Mouse (Mus musculus) lung, postnatal 0 days (tissue): Measurements from ENCODE around the gene Rnft2. TPM values are rescaled to one million over a fixed set of nuclear protein-coding genes. Genes with fewer than 3 reads are reported as not detected.

ENCODE experiments used
- ATAC-seq: fragments of 200-750 bp; cut with Nextera tagmentation; 2 replicates; pipeline ENCODE4 v1.8.0; 2017; ENCODE audit warnings: moderate library complexity
- DNase-seq: peaks from one replicate; pipeline ENCODE4 v3.0.0-alpha.2; 2016; ENCODE audit warnings: low spot score
- H3K27ac ChIP-seq: fragments of 300-500 bp; sonication (generic); 2 replicates; pipeline ENCODE4 v1.5.1; 2014; ENCODE audit warnings: antibody characterized with exemption, mild to moderate bottlenecking, low read length, mixed read lengths
- H3K27me3 ChIP-seq: fragments of 300-500 bp; sonication (generic); replicated peaks from 2 replicates; pipeline ENCODE4 v1.6.1; 2014; ENCODE audit warnings: low read length, mixed read lengths; ENCODE audit not compliant: insufficient read depth
- H3K36me3 ChIP-seq: fragments of 300-500 bp; sonication (generic); 2 replicates; pipeline ENCODE4 v1.6.1; 2014; ENCODE audit warnings: low read length, mixed read lengths; ENCODE audit not compliant: insufficient read depth
- H3K4me1 ChIP-seq: fragments of 300-500 bp; sonication (generic); 2 replicates; pipeline ENCODE4 v1.6.1; 2014; ENCODE audit warnings: antibody characterized with exemption, low read depth, low read length, mixed read lengths; ENCODE audit not compliant: insufficient read depth
- H3K4me2 ChIP-seq: fragments of 300-500 bp; sonication (generic); replicated peaks from 2 replicates; pipeline ENCODE4 v1.6.1; 2014; ENCODE audit warnings: low read depth, mild to moderate bottlenecking, low read length, moderate library complexity, mixed read lengths
- H3K4me3 ChIP-seq: fragments of 300-500 bp; sonication (generic); 2 replicates; pipeline ENCODE4 v1.5.1; 2014; ENCODE audit warnings: low read depth, low read length
- H3K9ac ChIP-seq: fragments of 300-500 bp; sonication (generic); replicated peaks from 2 replicates; pipeline ENCODE4 v1.6.1; 2014; ENCODE audit warnings: low read depth, mild to moderate bottlenecking
- H3K9me3 ChIP-seq: fragments of 300-500 bp; sonication (generic); 2 replicates; pipeline ENCODE4 v1.6.1; 2016; ENCODE audit warnings: low read length, mixed read lengths
- CTCF ChIP-seq: IDR thresholded peaks from 2 replicates; pipeline ENCODE4 v1.5.1; 2016; ENCODE audit warnings: antibody characterized with exemption, mild to moderate bottlenecking
- EP300 ChIP-seq: IDR thresholded peaks from 2 replicates; pipeline ENCODE4 v1.6.1; 2016; ENCODE audit warnings: antibody characterized with exemption, mild to moderate bottlenecking, control low read depth
- WGBS: fragments of 180-500 bp; shearing (Covaris S2); extraction: QIAGEN DNeasy Blood & Tissue Kit; methylation state at CpG from one replicate; pipeline ENCODE4 v1.1.7; 2014; 5-methylcytosine and 5-hydroxymethylcytosine counted together
- polyA plus RNA-seq: library from polyadenylated mRNA; unstranded; fragments of >200 nt; fragmentation: Nextera tagmentation; extraction: Ambion mirVana; gene quantifications from 2 replicates; pipeline ENCODE4 v1.2.1, GENCODE M21; 2015

The Rnft2 gene
- polyA plus RNA-seq, 1 experiment from 2014 or later, result 0.14 TPM

GRCm38 (mm10) chr5:118144327-118144726 lies 100.6 kb downstream of the Rnft2 start:
- no peak overlapping the region for H3K9ac ChIP-seq
- peaks cover 27% of the 10 kb centered on the region for H3K36me3 ChIP-seq
- H3K27ac ChIP-seq, result peak overlapping the region; percentile 38; the same call in 1 of the 2 replicates
- no peak overlapping the region for H3K4me3 ChIP-seq
- peak; percentile 10; the same call in 1 of the 2 replicates for TF ChIP-seq EP300
- no peak for TF ChIP-seq CTCF
- DNase-seq (peak; percentile 62), ATAC-seq (peak; percentile 89)
- 80% methylated on average over 4 of the region's 4 CpGs for WGBS
- H3K9me3 ChIP-seq, result no peaks in the 10 kb centered on the region
- H3K4me1 ChIP-seq, result peaks cover 18% of the 10 kb centered on the region
- no peak overlapping the region; the same call in 1 of the 2 replicates for H3K4me2 ChIP-seq
- no peaks in the 10 kb centered on the region for H3K27me3 ChIP-seq

DNA sequence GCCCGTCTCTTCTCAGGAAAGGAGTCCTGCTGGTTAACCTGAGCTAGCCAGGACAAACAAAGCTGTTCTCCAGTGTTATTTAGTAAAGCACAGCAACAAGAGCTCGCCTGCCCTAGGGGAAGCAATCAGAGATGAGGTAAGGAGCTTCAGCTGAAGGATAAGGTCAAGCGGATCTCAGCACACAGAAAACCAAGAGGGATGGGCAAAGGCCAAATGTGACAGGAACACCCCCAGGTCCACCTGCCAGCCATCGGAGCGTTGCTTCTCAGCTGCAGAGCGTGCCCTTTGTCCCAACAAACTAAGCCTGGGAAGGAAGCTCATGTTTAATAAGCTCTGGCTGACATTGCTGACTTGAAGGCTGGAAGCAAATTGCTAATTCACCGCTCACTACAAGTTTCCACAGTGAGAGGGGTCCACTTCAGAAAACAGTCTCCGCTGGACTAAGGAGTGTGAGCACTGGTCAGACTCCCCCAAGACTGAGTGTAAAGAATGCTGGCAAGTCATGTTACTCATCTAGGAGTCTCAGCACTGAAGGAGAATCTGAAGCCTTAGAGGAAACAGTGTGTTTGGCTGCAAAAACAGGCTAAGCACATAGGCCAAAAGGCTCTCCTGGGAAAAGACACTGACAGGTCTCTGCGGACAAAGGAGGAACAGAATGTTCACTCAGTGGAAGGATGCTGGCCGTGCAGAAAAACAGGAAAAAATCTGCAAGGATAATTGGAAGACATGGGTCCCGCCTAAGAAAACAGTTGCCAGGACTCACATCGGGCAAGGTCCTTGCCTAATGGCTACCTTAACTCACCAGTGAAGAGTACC lies 101.5 kb downstream of the Rnft2 start:
- H3K9me3 ChIP-seq, result no peaks in the 10 kb centered on the region
- no peak for DNase-seq
- 75% methylated on average over 12 of the region's 12 CpGs for WGBS
- peaks cover 18% of the 10 kb centered on the region for H3K4me1 ChIP-seq
- H3K27ac ChIP-seq, result peak overlapping the region; percentile 20; the same call in 1 of the 2 replicates
- no peak overlapping the region for H3K4me3 ChIP-seq
- H3K36me3 ChIP-seq, result peaks cover 33% of the 10 kb centered on the region
- TF ChIP-seq EP300 (no peak), CTCF (no peak)
- H3K4me2 ChIP-seq, result no peak overlapping the region
- H3K27me3 ChIP-seq, result no peaks in the 10 kb centered on the region
- no peak for ATAC-seq
- no peak overlapping the region for H3K9ac ChIP-seq

DNA sequence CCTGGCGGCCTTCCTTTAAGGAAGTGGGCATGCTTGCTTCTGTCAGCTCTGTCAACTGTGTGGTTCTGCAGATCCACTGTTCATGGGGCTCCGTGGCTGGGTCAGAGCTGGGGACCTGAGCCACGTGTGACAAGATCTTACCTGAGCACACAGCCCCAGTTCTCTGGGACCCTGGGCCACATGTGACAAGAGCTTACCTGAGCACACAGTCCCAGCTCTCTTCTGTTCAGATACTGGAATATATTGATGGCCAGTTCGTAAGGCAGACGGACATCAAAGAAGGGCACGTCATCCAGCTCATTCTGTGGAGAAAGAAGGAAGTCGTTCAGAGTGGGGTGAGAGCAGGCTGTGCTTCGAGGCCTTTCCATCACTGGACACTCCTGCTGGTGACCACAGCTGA lies 102.4 kb downstream of the Rnft2 start:
- DNase-seq, result no peak
- Histone ChIP-seq H3K4me2 (no peak overlapping the region), H3K27me3 (no peaks in the 10 kb centered on the region), H3K9ac (no peak overlapping the region), H3K9me3 (no peaks in the 10 kb centered on the region), H3K4me1 (peaks cover 18% of the 10 kb centered on the region), H3K4me3 (no peak overlapping the region), H3K27ac (no peak overlapping the region), H3K36me3 (peaks cover 33% of the 10 kb centered on the region)
- TF ChIP-seq CTCF, result no peak
- TF ChIP-seq EP300, result no peak
- ATAC-seq, result no peak
- 84% methylated on average over 8 of the region's 8 CpGs for WGBS

Other genes starting within 250 kb of the Rnft2 start
- gene Tesc, start 217.4 kb downstream of the Rnft2 start, polyA plus RNA-seq, result 1.5 and 1.6 TPM in 2 replicates
- 27.9 and 31.0 TPM in 2 replicates for gene Fbxw8, start 89.7 kb downstream of the Rnft2 start, polyA plus RNA-seq
- 0.33 and 0.40 TPM in 2 replicates for gene Hrk, start 80.5 kb downstream of the Rnft2 start, polyA plus RNA-seq
- gene 2410131K14Rik, start 111 bp upstream of the Rnft2 start, polyA plus RNA-seq, result 4.5 and 4.9 TPM in 2 replicates